Mouse (Mus musculus) brain, embryonic 14.5 days (tissue): ENCODE results near the gene Socs3. TPM values are rescaled to one million over a fixed set of nuclear protein-coding genes. Genes with fewer than 3 reads are reported as not detected.

Experiments used
- DNase-seq: peaks from one replicate; pipeline ENCODE4 v3.0.0-alpha.2; 2011; ENCODE audit warnings: low read depth
- CTCF ChIP-seq: fragments of 200-500 bp; IDR thresholded peaks from 2 replicates; pipeline ENCODE4 v1.5.1; 2012; ENCODE audit warnings: inconsistent platforms, mild to moderate bottlenecking, moderate library complexity, borderline replicate concordance; ENCODE audit not compliant: insufficient read depth, insufficient read length; ENCODE audit errors: extremely low read depth
- POLR2A ChIP-seq: fragments of 200-500 bp; IDR thresholded peaks from 2 replicates; pipeline ENCODE4 v1.6.1; 2012; ENCODE audit warnings: mild to moderate bottlenecking, inconsistent platforms, borderline replicate concordance; ENCODE audit not compliant: poor library complexity, insufficient read depth, insufficient read length, severe bottlenecking; ENCODE audit errors: extremely low read depth
- polyA plus RNA-seq: library from polyadenylated mRNA; depleted of rRNA; stranded (reverse); fragments of >200 nt; gene quantifications from 2 replicates; pipeline ENCODE4 v1.2.3, GENCODE M21; 2012

The Socs3 gene
- polyA plus RNA-seq, 1 experiment: 8.4 TPM

- no peak for DNase-seq
- no peak for TF ChIP-seq POLR2A
- TF ChIP-seq CTCF: no peak
These were observed 29.0 kb downstream of the Socs3 start for GRCm38 (mm10) chr11:117940881-117941280.

GRCm38 (mm10) chr11:117939741-117940285 lies 30.0 kb downstream of the Socs3 start:
- DNase-seq: peak; percentile 97
- TF ChIP-seq CTCF: no peak
- no peak for TF ChIP-seq POLR2A

DNA sequence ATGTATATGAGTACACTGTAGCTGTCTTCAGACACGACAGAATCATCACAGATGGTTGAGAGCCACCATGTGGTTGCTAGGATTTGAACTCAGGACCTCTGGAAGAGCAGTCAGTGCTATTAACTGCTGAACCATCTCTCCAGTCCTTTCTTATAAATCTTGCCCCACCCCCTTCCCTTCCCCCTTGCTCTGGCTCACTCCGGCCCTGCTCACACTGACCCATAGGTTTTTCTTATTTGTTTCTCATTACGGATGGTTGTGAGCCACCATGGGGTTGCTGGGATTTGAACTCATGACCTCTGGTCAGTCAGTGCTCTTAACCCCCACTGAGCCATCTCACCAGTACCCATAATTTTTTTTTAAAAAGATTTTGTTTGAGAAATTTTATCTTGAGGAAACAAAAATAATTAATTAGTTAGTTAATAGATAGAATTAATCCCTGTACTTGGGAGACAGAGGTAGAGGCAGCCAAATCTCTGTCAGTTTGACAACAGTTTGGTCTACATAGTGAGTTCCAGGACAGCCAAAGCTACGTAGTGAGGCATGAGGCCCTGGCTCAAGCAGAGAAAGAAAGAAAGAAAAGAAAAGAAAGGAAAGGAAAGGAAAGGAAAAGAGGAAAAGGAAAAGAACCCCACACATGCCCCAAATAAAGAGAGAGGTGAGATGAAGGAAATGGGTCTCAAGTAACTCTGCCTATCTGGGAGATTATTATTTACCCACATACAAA lies 30.7 kb downstream of the Socs3 start:
- peak; percentile 90 for DNase-seq
- TF ChIP-seq CTCF: no peak
- no peak for TF ChIP-seq POLR2A

DNA sequence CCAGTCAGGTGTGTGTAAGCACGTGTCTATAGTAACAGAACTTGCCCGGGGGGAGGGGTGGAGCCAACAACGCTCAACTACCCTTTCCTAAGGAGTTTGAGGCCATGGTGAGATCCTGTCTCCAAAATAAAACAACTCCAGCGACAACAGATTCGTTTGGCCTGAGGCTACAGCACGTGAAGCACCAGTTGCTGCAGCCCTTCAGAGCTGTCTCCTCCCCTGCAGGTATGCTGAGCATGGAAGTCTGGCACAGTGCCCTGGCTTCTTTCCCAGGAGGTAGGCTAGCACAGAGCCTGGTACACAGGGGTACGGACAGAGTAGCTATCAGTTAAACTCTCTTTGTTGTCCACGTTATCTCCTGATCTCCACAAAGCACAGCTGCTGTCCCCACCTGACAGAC lies 33.6 kb downstream of the Socs3 start:
- TF ChIP-seq POLR2A: no peak
- TF ChIP-seq CTCF: no peak
- peak; percentile 66 for DNase-seq

DNA sequence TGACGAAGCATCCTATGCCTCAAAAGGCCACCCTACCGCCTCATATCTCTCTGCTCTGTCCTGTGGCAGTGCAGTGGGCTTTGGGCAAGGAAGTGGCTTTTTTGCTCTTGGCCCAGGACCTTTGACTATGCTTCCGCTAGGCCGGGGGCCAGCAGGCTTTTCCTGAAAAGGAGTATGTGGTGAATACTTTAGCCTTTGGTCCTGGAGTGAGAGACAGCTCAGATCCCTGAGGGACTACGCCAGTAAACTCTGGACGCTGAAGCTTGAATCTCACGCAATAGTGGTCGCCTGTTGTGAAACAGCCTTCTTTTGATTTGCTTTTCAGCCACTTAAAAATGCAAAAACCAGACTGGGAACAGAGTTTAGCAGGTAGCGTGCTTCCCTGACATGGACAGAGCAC lies 34.2 kb downstream of the Socs3 start:
- DNase-seq: no peak
- TF ChIP-seq CTCF (no peak), POLR2A (no peak)

GRCm38 (mm10) chr11:117934576-117935368 lies 35.1 kb downstream of the Socs3 start:
- TF ChIP-seq CTCF (no peak), POLR2A (no peak)
- DNase-seq: no peak

- DNase-seq: no peak
- no peak for TF ChIP-seq POLR2A
- no peak for TF ChIP-seq CTCF
These were observed 35.7 kb downstream of the Socs3 start for GRCm38 (mm10) chr11:117934168-117934567.

- TF ChIP-seq POLR2A: no peak
- no peak for TF ChIP-seq CTCF
- DNase-seq: no peak
These were observed 37.7 kb downstream of the Socs3 start for GRCm38 (mm10) chr11:117932195-117932594.

- no peak for DNase-seq
- TF ChIP-seq CTCF (no peak), POLR2A (no peak)
These were observed 38.3 kb downstream of the Socs3 start for GRCm38 (mm10) chr11:117931576-117931975.

GRCm38 (mm10) chr11:117930781-117931338 lies 39.0 kb downstream of the Socs3 start:
- TF ChIP-seq CTCF (no peak), POLR2A (no peak)
- DNase-seq: peak; percentile 79

DNA sequence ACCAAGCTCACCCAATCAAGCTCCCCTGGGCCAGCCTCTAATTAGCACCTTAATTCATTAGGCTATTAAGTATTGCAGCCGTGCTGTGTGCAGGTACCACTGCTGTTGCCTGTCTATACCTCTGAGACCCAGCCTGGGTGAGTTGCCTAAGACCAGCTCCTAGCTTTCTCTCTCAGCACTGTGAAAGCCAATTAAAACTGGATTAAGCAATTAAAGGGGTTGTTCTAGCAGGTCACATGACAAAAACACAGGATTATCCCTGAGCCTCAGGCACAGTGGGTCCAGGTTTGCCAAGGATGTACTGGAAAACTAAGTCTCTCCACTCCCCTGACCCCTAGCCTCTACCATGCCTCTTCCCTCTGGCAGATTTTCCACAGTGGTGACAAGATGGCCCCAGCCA lies 44.3 kb downstream of the Socs3 start:
- no peak for TF ChIP-seq CTCF
- no peak for TF ChIP-seq POLR2A
- DNase-seq: peak; percentile 59

GRCm38 (mm10) chr11:117924466-117924865 lies 45.4 kb downstream of the Socs3 start:
- DNase-seq: no peak
- TF ChIP-seq CTCF: no peak
- no peak for TF ChIP-seq POLR2A

GRCm38 (mm10) chr11:117923279-117923678 lies 46.6 kb downstream of the Socs3 start:
- TF ChIP-seq POLR2A (no peak), CTCF (no peak)

More at GRCm38 (mm10) chr11:117923279-117923678, 46.6 kb downstream of the Socs3 start:
- no peak for DNase-seq
